Mouse (Mus musculus) gastrocnemius, adult 18-20 months (tissue): ENCODE measurements around the gene Sema7a. TPM values are rescaled to one million over a fixed set of nuclear protein-coding genes. Genes with fewer than 3 reads are reported as not detected.
A peak's percentile ranks its signal among the peaks of the same experiment; 100 is the strongest.

Experiments
- DNase-seq: peaks from one replicate; pipeline ENCODE4 v3.0.0; 2021; ENCODE audit warnings: low spot score
- total RNA-seq, 2 experiments: library from RNA; stranded (reverse); gene quantifications; 2 replicates each; pipeline ENCODE4 v1.2.3; 2021

Gene Sema7a
- total RNA-seq, 2 experiments from 2014 or later, result 10.6 to 13.0 TPM

GRCm38 (mm10) chr9:57975200-57975821 is 35.4 kb downstream of the Sema7a start:
- no peak for DNase-seq

- no peak for DNase-seq
Observed at GRCm38 (mm10) chr9:57978025-57978424, 38.1 kb downstream of the Sema7a start.

- DNase-seq, result no peak
Observed at GRCm38 (mm10) chr9:57978858-57979257, 38.9 kb downstream of the Sema7a start.

GRCm38 (mm10) chr9:57980570-57980969 is 40.7 kb downstream of the Sema7a start:
- no peak for DNase-seq

- DNase-seq, result no peak
Observed at GRCm38 (mm10) chr9:57985304-57985703, 45.4 kb downstream of the Sema7a start.

GRCm38 (mm10) chr9:57986293-57986692 is 46.4 kb downstream of the Sema7a start:
- no peak for DNase-seq

- no peak for DNase-seq
Observed at GRCm38 (mm10) chr9:57988098-57988497, 48.2 kb downstream of the Sema7a start.

- no peak for DNase-seq
Observed at GRCm38 (mm10) chr9:57989309-57989708, 49.4 kb downstream of the Sema7a start.

- peak; percentile 36 for DNase-seq
Observed at GRCm38 (mm10) chr9:57990438-57991110, 50.7 kb downstream of the Sema7a start.

GRCm38 (mm10) chr9:57992060-57992459 is 52.1 kb downstream of the Sema7a start:
- DNase-seq, result no peak

GRCm38 (mm10) chr9:57992781-57993591 is 53.1 kb downstream of the Sema7a start:
- DNase-seq, result no peak

- DNase-seq, result no peak
Observed at GRCm38 (mm10) chr9:57995282-57995681, 55.4 kb downstream of the Sema7a start.

- no peak for DNase-seq
Observed at GRCm38 (mm10) chr9:57997511-57998031, 57.7 kb downstream of the Sema7a start.

GRCm38 (mm10) chr9:57998032-57998659 is 58.2 kb downstream of the Sema7a start:
- DNase-seq, result peak; percentile 59

- no peak for DNase-seq
Observed at GRCm38 (mm10) chr9:57998685-57999084, 58.8 kb downstream of the Sema7a start.

GRCm38 (mm10) chr9:57999676-58000075 is 59.8 kb downstream of the Sema7a start:
- DNase-seq, result no peak

GRCm38 (mm10) chr9:58003272-58003671 is 63.4 kb downstream of the Sema7a start:
- no peak for DNase-seq

- DNase-seq, result no peak
Observed at GRCm38 (mm10) chr9:58005753-58006461, 66.0 kb downstream of the Sema7a start, which contains the start of gene Cyp11a1. Gene Cyp11a1 (plus strand): TSS chr9:58006411.

GRCm38 (mm10) chr9:58008336-58009014 is 68.6 kb downstream of the Sema7a start:
- no peak for DNase-seq

GRCm38 (mm10) chr9:58009015-58009362 is 69.1 kb downstream of the Sema7a start:
- DNase-seq, result peak; percentile 75
